Mouse (Mus musculus): Measurements from ENCODE around the gene Ppm1d.
A peak's percentile ranks its signal among the peaks of the same experiment; 100 is the strongest.

The Ppm1d gene

GRCm38 (mm10) chr11:85328717-85329116 is 17.7 kb downstream of the Ppm1d start:
- DNase-seq (ENCODE audit: extremely low read depth, insufficient read length, low spot score): no peak

GRCm38 (mm10) chr11:85329167-85329894 is 18.3 kb downstream of the Ppm1d start:
- no peak for DNase-seq (ENCODE audit: extremely low read depth, insufficient read length, low spot score)

- DNase-seq (ENCODE audit: extremely low read depth, insufficient read length, low spot score): peak; percentile 41
Measured at GRCm38 (mm10) chr11:85334778-85335177, 23.7 kb downstream of the Ppm1d start.

DNA sequence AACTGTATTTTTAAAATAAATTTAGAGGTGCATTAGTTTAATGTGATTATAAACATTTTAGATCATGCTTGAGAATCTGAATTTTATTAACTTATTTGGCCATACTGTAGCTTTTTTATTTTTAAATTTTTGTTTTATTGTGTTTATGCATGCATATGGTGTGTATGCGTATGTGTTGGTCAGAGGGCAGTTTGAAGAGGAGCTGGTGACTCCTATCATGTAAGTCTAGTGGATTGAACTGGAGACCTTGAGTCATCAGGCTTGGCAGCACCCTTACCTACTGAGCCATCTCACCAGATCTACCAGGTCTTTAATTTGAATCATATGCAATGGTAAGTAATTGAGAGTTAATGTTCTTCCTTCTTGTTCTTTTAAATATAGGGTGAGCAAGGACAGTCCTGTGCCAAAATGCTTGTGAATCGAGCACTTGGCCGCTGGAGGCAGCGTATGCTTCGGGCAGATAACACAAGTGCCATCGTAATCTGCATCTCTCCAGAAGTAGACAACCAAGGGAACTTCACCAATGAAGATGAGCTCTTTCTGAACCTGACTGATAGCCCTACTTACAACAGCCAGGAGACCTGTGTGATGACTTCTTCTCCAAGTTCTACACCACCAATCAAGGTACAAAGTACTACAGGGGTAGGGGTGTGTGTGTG is 28.3 kb downstream of the Ppm1d start:
- no peak for DNase-seq (ENCODE audit: extremely low read depth, insufficient read length, low spot score)

- DNase-seq (ENCODE audit: extremely low read depth, insufficient read length, low spot score): no peak
Measured at GRCm38 (mm10) chr11:85340070-85340616, 29.1 kb downstream of the Ppm1d start.

GRCm38 (mm10) chr11:85352539-85353380 is 41.7 kb downstream of the Ppm1d start, which contains the start of gene Bcas3:
Gene Bcas3, plus strand, starts transcription at chr11:85353167.
- DNase-seq (ENCODE audit: extremely low read depth, insufficient read length, low spot score): peak; percentile 99

DNA sequence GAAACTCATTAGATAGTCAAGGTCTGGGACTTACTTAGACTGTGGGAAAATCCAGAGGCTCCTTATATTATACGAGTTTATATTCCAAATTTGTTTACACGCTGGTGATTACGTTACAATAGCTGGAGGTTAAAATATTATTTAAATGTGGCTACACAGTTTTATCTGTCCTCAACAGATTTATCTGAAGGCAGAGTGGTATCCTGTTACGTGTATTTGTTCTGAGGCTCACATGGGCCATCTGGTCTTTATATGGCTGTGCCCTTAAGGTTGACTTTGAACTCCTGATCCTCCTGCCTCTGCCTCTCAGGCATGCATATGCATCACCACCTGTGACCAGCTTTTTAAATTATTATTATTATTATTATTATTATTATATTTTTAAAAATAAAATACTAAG is 42.8 kb downstream of the Ppm1d start:
- DNase-seq (ENCODE audit: extremely low read depth, insufficient read length, low spot score): no peak

DNA sequence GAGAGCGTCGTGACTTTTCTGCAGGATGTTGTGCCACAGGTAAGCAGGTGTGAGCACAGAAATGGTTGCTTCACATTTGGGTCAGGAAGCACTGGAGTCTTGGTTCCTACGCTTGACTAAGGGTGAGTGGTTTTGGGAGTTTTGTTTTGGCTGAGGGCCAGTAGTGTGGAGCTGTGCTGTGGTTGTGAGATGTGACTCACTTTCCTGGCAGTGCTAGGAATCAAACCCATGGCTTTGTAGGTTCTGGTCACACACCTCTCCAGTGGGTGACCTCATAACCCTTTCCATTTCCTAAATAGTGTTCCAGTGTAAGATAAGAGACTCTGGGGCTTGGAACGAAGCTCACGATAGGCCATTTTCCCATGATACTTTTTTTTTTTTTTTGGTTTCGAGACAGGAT is 48.6 kb downstream of the Ppm1d start:
- peak; percentile 32 for DNase-seq (ENCODE audit: extremely low read depth, insufficient read length, low spot score)

GRCm38 (mm10) chr11:85361621-85362020 is 50.6 kb downstream of the Ppm1d start:
- DNase-seq (ENCODE audit: extremely low read depth, insufficient read length, low spot score): no peak

DNA sequence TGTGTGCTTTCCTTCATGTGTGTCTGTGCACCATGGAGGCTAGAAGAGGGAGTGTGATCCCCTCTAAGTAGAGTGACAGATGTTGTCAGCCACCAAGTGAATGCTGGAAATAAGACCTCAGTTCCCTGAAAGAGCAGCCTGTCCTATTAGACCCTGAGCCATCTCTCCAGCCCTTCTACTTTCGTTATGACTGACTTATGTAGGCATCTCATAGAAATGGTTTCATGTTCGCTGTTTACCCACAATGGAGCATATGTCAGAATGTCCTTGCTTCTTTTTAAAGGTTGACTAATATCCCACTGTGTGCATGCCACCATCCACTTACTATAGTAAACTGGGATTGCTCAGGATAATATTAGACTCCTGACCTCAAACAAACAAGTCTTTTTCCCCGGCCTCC is 55.1 kb downstream of the Ppm1d start:
- DNase-seq (ENCODE audit: extremely low read depth, insufficient read length, low spot score): no peak

DNA sequence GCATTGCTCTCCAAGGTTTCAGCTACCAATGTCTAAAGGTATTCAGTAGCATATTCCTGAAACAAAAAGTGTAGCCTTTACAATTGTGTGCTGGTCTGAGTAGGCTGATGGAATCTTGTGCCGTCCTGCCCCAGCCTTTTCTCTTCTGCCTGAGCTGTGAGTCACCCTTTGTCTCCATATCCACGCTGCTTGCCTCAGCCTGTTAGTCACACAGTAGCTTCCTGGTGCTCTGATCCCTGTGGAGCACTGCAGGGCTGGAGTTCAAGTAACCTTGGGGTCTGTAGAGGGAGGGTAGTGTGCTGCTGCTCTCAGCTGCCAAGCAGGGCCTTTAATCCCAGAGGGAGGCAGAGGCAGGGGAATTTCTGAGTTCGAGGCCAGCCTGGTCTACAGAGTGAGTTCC is 56.8 kb downstream of the Ppm1d start:
- DNase-seq (ENCODE audit: extremely low read depth, insufficient read length, low spot score): peak; percentile 56

DNA sequence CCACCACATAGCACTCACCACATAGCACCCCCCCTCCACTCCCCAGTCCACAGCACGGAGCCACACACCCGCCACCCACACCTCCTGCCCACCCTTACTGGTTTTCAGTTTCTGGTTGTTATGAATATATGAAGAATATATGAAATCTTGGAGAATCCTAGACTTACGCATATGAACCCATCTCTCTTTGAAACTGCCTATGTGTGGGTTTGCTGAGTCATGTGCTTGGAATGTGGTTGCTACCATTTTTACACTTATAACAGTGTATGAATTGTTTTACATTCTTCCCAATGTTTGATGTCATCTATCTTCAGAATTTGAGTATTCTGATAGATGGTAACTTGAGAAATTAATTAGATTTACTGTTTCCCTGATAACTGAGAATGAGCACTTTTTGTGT is 68.0 kb downstream of the Ppm1d start:
- DNase-seq (ENCODE audit: extremely low read depth, insufficient read length, low spot score): peak; percentile 24

DNA sequence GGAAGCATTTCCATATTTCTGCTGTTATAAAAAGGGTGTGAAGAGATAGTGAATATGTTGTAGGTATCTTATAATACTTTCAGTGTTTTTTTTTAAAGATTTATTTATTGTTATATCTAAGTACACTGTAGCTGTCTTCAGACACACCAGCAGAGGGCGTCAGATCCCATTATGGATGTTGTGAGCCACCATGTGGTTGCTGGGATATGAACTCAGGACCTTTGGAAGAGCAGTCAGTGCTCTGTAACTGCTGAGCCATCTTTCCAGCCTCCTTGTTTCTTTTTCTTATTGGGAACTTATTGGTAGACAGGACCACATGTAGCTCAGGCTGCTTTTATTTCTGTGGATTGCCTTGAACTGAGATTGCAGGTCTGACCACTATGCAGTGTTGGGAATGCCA is 69.0 kb downstream of the Ppm1d start:
- DNase-seq (ENCODE audit: extremely low read depth, insufficient read length, low spot score): no peak

GRCm38 (mm10) chr11:85382055-85382454 is 71.0 kb downstream of the Ppm1d start:
- DNase-seq (ENCODE audit: extremely low read depth, insufficient read length, low spot score): peak; percentile 36

- peak; percentile 55 for DNase-seq (ENCODE audit: extremely low read depth, insufficient read length, low spot score)
Measured at GRCm38 (mm10) chr11:85383975-85384821, 73.2 kb downstream of the Ppm1d start.

DNA sequence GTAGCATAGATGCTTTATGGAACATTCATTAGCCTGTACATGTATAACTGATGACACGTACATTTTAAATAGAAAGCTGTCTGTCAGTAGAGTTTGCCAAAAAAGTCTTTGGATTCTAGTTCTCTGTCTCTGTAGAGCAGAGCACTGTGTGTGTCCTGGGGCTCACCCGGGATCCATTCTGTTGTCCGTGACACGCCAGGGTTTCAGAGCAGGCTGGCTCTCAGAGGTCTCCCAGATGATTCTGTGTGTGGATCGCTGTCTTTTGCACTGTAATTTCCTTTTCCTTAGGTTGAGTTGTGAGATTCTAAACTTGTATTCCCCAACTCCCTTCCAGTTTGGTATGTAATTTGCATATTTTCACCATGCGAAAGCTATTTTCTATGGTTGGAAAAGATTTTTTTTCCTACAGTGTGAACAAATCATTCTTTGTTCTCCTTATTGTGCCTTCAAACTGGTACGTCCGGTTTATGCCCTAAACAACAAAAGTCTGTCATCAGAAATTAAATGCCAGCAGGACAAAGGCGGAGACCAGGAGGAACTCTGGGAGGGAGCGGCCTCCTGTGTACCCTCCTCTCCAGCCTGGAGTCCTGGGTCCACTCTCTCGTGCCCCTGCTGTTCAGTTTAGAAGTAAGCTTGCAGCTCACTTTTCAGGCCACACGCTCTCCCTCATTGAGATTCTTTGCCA is 81.3 kb downstream of the Ppm1d start:
- DNase-seq (ENCODE audit: extremely low read depth, insufficient read length, low spot score): no peak

DNA sequence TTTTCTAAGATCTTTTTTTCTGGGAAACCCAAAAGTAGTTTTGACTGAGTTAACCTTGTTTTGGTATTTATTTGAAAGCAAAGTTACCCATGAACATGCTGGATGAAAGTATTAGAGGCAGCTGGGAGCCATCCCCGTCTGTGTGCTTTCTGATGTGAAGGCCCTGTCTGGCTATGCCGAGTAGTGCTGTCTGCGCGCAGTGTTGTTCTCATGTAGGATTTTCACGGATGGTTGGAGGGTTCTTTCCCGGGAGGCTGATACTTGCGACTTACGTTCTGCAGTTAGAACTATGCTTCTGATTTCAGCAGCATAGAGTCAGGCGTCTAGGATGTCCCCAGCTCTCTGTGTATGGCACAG is 81.8 kb downstream of the Ppm1d start:
- no peak for DNase-seq (ENCODE audit: extremely low read depth, insufficient read length, low spot score)

GRCm38 (mm10) chr11:85393990-85394389 is 82.9 kb downstream of the Ppm1d start:
- DNase-seq (ENCODE audit: extremely low read depth, insufficient read length, low spot score): no peak

- no peak for DNase-seq (ENCODE audit: extremely low read depth, insufficient read length, low spot score)
Measured at GRCm38 (mm10) chr11:85395361-85395760, 84.3 kb downstream of the Ppm1d start.

All from 3134 (cell line).